Mouse (Mus musculus): ENCODE data around the gene Hes5.

GRCm38 (mm10) chr4:154948066-154948939 lies 12.4 kb upstream of the Hes5 start:
- no peak for TF ChIP-seq CTCF (IDR thresholded peaks at IDR 0.05; ENCODE audit: insufficient read depth, low read depth, low read length)
- no peak for TF ChIP-seq POLR2A (IDR thresholded peaks at IDR 0.05; ENCODE audit: insufficient read depth, low read depth, low read length)

Measured in olfactory bulb, adult 2 months (tissue).